Mouse (Mus musculus) forebrain, embryonic 11.5 days (tissue): ENCODE data around the gene Fam118b. TPM values are rescaled to one million over a fixed set of nuclear protein-coding genes. Genes with fewer than 3 reads are reported as not detected.

ENCODE experiments used
- ATAC-seq: fragments of 200-750 bp; cut with Nextera tagmentation; replicated peaks from 2 replicates; pipeline ENCODE4 v1.8.0; 2017; ENCODE audit warnings: moderate TSS enrichment; ENCODE audit not compliant: low FRiP score
- DNase-seq: peaks from one replicate; pipeline ENCODE4 v3.0.0-alpha.2; 2017; ENCODE audit warnings: low spot score
- H3K27ac ChIP-seq: fragments of 300-500 bp; sonication (generic); 2 replicates; pipeline ENCODE4 v1.5.1; 2014; ENCODE audit warnings: low read depth, low read length
- H3K27me3 ChIP-seq: fragments of 300-500 bp; sonication (generic); 2 replicates; pipeline ENCODE4 v1.6.1; 2014; ENCODE audit warnings: mild to moderate bottlenecking, low read length, mixed read lengths; ENCODE audit not compliant: control insufficient read depth, insufficient read depth
- H3K36me3 ChIP-seq: fragments of 300-500 bp; sonication (generic); 2 replicates; pipeline ENCODE4 v1.6.1; 2014; ENCODE audit warnings: mild to moderate bottlenecking, low read length, moderate library complexity, mixed read lengths; ENCODE audit not compliant: control insufficient read depth, insufficient read depth
- H3K4me1 ChIP-seq: fragments of 300-500 bp; sonication (generic); replicated peaks from 2 replicates; pipeline ENCODE4 v1.6.1; 2014; ENCODE audit warnings: low read length, mixed read lengths; ENCODE audit not compliant: control insufficient read depth, insufficient read depth
- H3K4me2 ChIP-seq: fragments of 300-500 bp; sonication (generic); 2 replicates; pipeline ENCODE4 v1.6.1; 2014; ENCODE audit warnings: low read depth, mild to moderate bottlenecking, low read length, moderate library complexity, mixed read lengths; ENCODE audit not compliant: severe bottlenecking
- H3K4me3 ChIP-seq: fragments of 300-500 bp; sonication (generic); 2 replicates; pipeline ENCODE4 v1.5.1; 2014; ENCODE audit warnings: low read depth, low read length
- H3K9ac ChIP-seq: fragments of 300-500 bp; sonication (generic); 2 replicates; pipeline ENCODE4 v1.6.1; 2014; ENCODE audit warnings: low read length
- H3K9me3 ChIP-seq: fragments of 300-500 bp; sonication (generic); 2 replicates; pipeline ENCODE4 v1.6.1; 2016; ENCODE audit warnings: low read length, mixed read lengths; ENCODE audit not compliant: control insufficient read depth
- WGBS: fragments of 180-500 bp; shearing (Covaris S2); extraction: QIAGEN DNeasy Blood & Tissue Kit; methylation state at CpG from one replicate; pipeline ENCODE4 v1.1.7; 2014; 5-methylcytosine and 5-hydroxymethylcytosine counted together
- polyA plus RNA-seq: library from polyadenylated mRNA; unstranded; fragments of >200 nt; fragmentation: Nextera tagmentation; extraction: Ambion mirVana; gene quantifications from 2 replicates; pipeline ENCODE4 v1.2.1, GENCODE M21; 2014

Gene Fam118b
- polyA plus RNA-seq, 1 experiment from 2014 or later: 75.4 TPM

DNA sequence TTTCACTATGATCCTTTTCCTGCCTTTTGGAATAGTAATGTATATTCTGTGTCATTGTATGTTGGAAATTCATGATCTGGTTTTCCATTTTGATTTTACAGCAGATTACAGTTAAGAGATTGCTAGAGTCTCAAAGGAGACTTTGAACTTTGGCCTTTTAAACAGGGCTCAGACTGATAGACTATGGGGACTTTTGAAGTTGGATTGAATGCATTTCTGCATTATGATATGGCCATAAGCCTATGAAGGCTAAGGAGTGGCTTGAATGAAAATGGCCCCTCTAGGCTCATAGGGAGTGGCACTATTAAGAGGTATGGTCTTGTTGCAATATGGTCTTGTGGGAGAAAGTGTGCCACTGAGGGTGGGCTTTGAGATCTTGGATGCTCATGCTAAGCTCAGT, 30.2 kb upstream of the Fam118b start:
- no peak for DNase-seq
- Histone ChIP-seq H3K4me1 (no peaks in the 10 kb centered on the region), H3K27ac (no peak overlapping the region)

DNA sequence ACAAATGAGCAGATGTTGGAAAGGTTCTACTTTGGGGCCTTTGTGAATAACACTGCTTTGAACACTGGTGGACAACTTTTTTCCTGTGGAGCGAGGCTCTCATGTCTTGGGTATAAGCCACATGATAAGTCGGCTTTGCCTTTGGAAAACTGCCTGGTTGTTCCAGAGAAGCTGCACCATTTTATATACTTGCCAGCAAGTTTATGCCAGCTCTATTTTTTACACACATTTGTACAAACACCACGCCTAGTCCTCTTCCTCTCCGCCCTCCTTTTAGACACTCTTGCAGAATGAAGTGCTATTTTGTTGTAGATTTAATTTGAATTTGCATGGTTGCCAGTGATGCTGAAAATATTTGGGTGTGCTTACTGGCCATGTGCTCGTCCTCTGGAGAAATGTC, 25.9 kb upstream of the Fam118b start:
- H3K36me3 ChIP-seq: no peaks in the 10 kb centered on the region
- H3K4me3 ChIP-seq: no peak overlapping the region
- no peaks in the 10 kb centered on the region for H3K9me3 ChIP-seq
- WGBS: 90% methylated on average over 5 of the region's 5 CpGs
- no peak overlapping the region for H3K27ac ChIP-seq
- no peak for ATAC-seq
- no peak for DNase-seq
- 0 out of 2 replicates have a peak, but pooled peaks cover 2% of the 10 kb centered on the region for H3K4me1 ChIP-seq
- H3K9ac ChIP-seq: no peak overlapping the region
- H3K27me3 ChIP-seq: no peaks in the 10 kb centered on the region
- H3K4me2 ChIP-seq: no peak overlapping the region

More for the DNA sequence above, 30.2 kb upstream of the Fam118b start:
- H3K27me3 ChIP-seq: no peaks in the 10 kb centered on the region
- H3K4me2 ChIP-seq: no peak overlapping the region
- H3K4me3 ChIP-seq: no peak overlapping the region
- H3K9ac ChIP-seq: no peak overlapping the region
- no peaks in the 10 kb centered on the region for H3K36me3 ChIP-seq
- ATAC-seq: no peak
- no peaks in the 10 kb centered on the region for H3K9me3 ChIP-seq

DNA sequence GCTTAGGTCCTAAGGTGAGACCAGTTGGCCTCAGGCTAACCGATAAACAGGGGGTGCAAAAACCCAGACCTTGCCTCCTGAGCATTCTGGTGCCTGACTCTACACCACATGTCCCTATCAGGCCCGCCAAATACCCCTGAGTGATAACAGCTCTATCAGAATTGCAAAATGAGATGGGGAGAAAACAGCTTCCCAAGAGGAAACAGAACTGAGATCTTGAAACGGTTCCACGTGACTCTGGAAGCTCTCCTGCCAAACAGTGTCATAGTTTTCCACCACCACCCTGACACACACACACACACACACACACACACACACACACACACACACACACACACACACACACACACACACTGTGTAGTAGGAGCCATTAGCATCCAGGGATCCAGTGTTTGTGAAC, 23.3 kb upstream of the Fam118b start:
- Histone ChIP-seq H3K9me3 (no peaks in the 10 kb centered on the region), H3K27me3 (no peaks in the 10 kb centered on the region), H3K4me2 (no peak overlapping the region), H3K36me3 (no peaks in the 10 kb centered on the region), H3K4me3 (no peak overlapping the region), H3K27ac (no peak overlapping the region), H3K9ac (no peak overlapping the region), H3K4me1 (0 out of 2 replicates have a peak, but pooled peaks cover 2% of the 10 kb centered on the region)
- no peak for ATAC-seq
- WGBS: 92% methylated on average over 4 of the region's 4 CpGs
- no peak for DNase-seq

DNA sequence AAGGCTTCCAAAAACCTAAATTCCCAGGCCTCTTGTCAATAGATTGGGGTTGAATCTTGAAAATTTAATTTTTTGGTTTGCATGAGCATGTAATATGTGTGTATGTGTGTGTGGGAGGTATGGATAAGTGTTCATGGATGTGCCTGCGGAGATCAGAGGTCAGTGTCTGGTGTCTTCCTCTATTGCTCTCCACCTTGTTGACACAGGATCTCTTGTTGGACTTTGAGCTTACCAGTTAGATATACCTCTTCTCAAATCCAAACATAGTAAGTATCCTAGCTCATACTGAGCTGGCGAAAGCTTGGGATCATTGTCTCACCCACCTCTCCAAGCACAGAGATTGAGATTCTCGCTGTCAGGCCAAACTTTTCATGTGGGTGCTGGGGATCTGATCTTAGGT, 22.8 kb upstream of the Fam118b start:
- Histone ChIP-seq H3K27ac (no peak overlapping the region), H3K4me3 (no peak overlapping the region), H3K4me1 (0 out of 2 replicates have a peak, but pooled peaks cover 2% of the 10 kb centered on the region), H3K9me3 (no peaks in the 10 kb centered on the region), H3K36me3 (no peaks in the 10 kb centered on the region), H3K27me3 (no peaks in the 10 kb centered on the region), H3K9ac (no peak overlapping the region), H3K4me2 (no peak overlapping the region)
- 95% methylated on average over 3 of the region's 3 CpGs for WGBS
- no peak for ATAC-seq
- no peak for DNase-seq

DNA sequence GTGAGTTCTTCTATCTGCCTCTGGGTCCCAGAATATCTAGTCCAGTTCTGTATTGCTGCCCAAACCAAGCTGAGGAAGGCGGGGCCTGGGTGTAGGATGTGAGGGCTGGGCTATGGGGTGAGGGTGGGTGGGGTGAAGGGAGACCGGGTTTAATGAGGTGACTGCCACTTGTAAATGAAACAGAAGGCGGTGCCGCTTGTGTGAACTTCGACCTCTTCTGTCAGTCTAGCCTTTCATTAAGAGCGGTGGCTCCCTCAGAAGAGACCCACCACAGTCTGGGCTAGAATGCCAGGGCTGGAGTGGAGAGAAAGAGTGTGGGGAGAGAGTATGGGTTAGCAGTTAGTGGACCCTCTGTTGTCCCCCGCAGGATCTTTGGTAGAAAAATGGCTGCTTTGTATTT, 22.4 kb upstream of the Fam118b start:
- 14% methylated on average over 7 of the region's 7 CpGs for WGBS
- H3K27me3 ChIP-seq: no peaks in the 10 kb centered on the region
- 0 out of 2 replicates have a peak, but pooled peaks cover 2% of the 10 kb centered on the region for H3K4me1 ChIP-seq
- H3K4me3 ChIP-seq: no peak overlapping the region
- H3K36me3 ChIP-seq: no peaks in the 10 kb centered on the region
- peak; percentile 70 for ATAC-seq
- no peak overlapping the region for H3K27ac ChIP-seq
- no peaks in the 10 kb centered on the region for H3K9me3 ChIP-seq
- DNase-seq: no peak
- no peak overlapping the region for H3K4me2 ChIP-seq
- H3K9ac ChIP-seq: no peak overlapping the region

DNA sequence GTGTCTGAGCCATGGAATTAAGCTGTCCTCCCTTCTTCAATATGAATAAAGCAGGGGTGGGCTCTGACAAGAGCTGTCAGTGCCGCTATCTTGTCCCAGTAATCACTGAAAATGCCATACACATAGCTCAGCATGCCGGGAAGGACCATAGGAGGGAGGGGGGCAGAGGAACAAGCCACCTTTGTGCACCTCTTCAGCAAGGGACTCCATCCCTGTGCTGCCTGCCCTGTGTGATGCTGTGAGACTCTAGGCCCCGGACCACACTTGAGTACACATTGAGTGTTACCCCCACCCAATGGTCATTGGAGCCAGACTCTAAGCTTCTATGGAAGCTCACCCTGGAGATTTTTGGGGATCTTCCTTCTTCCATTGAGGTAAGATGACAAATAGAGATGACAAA, 18.7 kb upstream of the Fam118b start:
- no peaks in the 10 kb centered on the region for H3K27me3 ChIP-seq
- H3K9ac ChIP-seq: no peak overlapping the region
- peaks cover 2% of the 10 kb centered on the region; the same call in 1 of the 2 replicates for H3K4me1 ChIP-seq
- 92% methylated on average over 3 of the region's 3 CpGs for WGBS
- H3K4me3 ChIP-seq: no peak overlapping the region
- H3K9me3 ChIP-seq: no peaks in the 10 kb centered on the region
- no peaks in the 10 kb centered on the region for H3K36me3 ChIP-seq
- H3K4me2 ChIP-seq: no peak overlapping the region
- H3K27ac ChIP-seq: no peak overlapping the region
- ATAC-seq (no peak), DNase-seq (no peak)

DNA sequence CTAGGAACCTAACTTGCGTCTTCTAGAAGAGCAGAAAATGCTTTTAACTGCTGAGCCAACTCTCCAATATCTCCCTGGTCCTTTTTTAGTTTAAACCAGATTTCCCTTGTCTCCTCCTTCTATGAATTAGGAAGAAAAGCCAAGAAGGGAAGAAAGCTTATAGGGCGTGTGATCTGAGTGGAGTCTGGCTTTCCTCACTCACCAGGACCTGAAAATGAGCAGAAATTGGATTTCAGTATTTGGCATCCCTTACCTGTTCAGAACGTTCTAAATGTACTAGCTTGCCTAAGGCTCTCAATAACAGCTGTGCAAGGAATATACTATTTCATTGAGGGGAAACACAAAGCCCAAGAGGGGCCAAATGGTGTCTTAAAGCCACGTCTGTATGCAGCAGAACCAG, 16.7 kb upstream of the Fam118b start:
- Histone ChIP-seq H3K36me3 (no peaks in the 10 kb centered on the region), H3K9me3 (no peaks in the 10 kb centered on the region), H3K27me3 (no peaks in the 10 kb centered on the region), H3K4me1 (no peaks in the 10 kb centered on the region; the same call in 1 of the 2 replicates), H3K4me2 (no peak overlapping the region), H3K9ac (no peak overlapping the region), H3K27ac (no peak overlapping the region), H3K4me3 (no peak overlapping the region)
- no peak for DNase-seq
- no peak for ATAC-seq
- 87% methylated on average over 4 of the region's 4 CpGs for WGBS

DNA sequence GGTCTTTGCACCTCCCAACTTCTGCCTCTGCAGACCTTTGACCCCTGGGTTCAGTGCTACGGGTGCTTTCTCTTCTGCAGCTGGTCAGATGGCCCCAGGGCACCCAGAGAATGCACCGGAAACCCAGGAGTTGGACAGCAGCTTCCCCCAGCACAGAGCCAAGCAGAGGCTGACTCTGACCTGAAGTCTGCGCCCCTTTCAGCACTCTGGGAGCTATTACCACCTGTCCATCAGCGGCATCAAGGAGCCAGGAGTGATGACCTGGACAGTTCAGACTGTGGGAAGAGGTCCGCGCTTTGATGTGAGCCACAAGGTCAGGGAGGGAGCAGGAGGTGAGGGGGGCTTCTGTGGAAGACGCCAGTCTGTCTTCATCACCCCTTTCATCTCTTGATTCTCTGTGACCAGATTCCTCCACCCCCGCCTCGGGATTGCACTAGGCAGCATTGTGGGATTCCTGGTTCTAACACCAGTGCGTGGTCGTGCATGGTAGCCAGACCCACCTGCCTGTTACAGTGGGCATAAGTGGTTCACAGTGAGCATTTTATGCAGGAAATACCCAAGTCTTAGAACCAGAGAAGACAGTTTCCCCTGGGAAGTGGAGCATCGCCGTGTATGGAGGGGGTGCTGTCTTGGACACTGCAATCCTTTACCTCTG, 15.9 kb upstream of the Fam118b start:
- no peak overlapping the region for H3K4me3 ChIP-seq
- H3K36me3 ChIP-seq: no peaks in the 10 kb centered on the region
- no peaks in the 10 kb centered on the region for H3K27me3 ChIP-seq
- ATAC-seq: peak; percentile 32; the same call in 1 of the 2 replicates
- peak; percentile 58 for DNase-seq
- H3K4me1 ChIP-seq: no peaks in the 10 kb centered on the region; the same call in 1 of the 2 replicates
- no peak overlapping the region for H3K9ac ChIP-seq
- no peak overlapping the region for H3K4me2 ChIP-seq
- 67% methylated on average over 13 of the region's 13 CpGs for WGBS
- no peak overlapping the region for H3K27ac ChIP-seq
- no peaks in the 10 kb centered on the region for H3K9me3 ChIP-seq

DNA sequence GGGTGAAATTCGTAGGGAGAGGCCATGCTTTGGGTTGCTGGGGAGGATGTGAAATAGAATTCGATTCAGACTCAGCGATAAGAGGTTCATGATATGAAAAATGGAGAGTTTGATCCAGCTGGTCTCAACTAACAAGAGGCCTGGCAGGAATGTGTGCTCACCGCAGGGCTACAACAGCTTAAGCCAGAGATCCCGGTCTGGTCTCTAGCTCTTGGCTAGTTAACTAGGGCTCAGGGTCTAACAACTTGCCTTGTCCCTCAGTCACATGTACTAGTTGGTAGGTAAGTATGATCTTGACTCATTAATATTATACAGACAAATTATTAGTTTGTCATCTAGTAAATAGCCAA, 15.2 kb upstream of the Fam118b start:
- Histone ChIP-seq H3K36me3 (no peaks in the 10 kb centered on the region), H3K27ac (no peak overlapping the region), H3K4me3 (no peak overlapping the region), H3K9me3 (no peaks in the 10 kb centered on the region), H3K9ac (no peak overlapping the region), H3K4me1 (no peaks in the 10 kb centered on the region; the same call in 1 of the 2 replicates), H3K27me3 (no peaks in the 10 kb centered on the region), H3K4me2 (no peak overlapping the region)
- no peak for ATAC-seq
- WGBS: 66% methylated on average over 5 of the region's 5 CpGs
- no peak for DNase-seq
